Comparison of ENCODE assay signal across 8 mouse cellular contexts in genomic region chr13:13783894-13784419, GRCm38 (mm10). TPM values are rescaled to one million over a fixed set of nuclear protein-coding genes. Genes with fewer than 3 reads are reported as not detected.
DNase-seq lines count a peak whose midpoint lies in the region; ATAC-seq lines count a peak whose summit lies in the region.

Gene Gng4 (plus strand): TSS chr13:13784059.

- peak; percentile 22 for DNase-seq in WW6 (ENCODE audit: low read depth, low spot score)
- peak; percentile 34 to 56 for DNase-seq in cerebellum, postnatal 25 days
- DNase-seq in frontal cortex, postnatal 36 days (ENCODE audit: low spot score in 2 of 2): peak; percentile 77 to 83
- peak; percentile 76 for DNase-seq in induced T-regulatory cell, adult 2 months (ENCODE audit: low read depth)
- DNase-seq in left cerebral cortex, postnatal 25 days (ENCODE audit: low spot score in 2 of 2): peak; percentile 77 to 83
- peak; percentile 90 for DNase-seq in right cerebral cortex, postnatal 10 days (ENCODE audit: low spot score in 2 of 2)

- H3K9me3 ChIP-seq in megakaryocyte, embryonic 14.5 days: peaks cover 3% of the 10 kb centered on the region; the same call in 1 of the 2 replicates

- peaks cover 70% of the 10 kb centered on the region for H3K27me3 ChIP-seq in megakaryocyte, embryonic 14.5 days (replicated peaks)

- H3K4me1 ChIP-seq in megakaryocyte, embryonic 14.5 days: peaks cover 25% of the 10 kb centered on the region

- intact Hi-C loops in left cerebral cortex, postnatal 25 days (cut with DNase I): loop anchor here (5.0 kb wide), 1 partner anchor 83 kb away; no protein-coding TSS in a partner anchor

- H3K36me3 ChIP-seq in megakaryocyte, embryonic 14.5 days (replicated peaks; ENCODE audit: low read length): peaks cover 14% of the 10 kb centered on the region

- H3K4me3 ChIP-seq in megakaryocyte, embryonic 14.5 days (replicated peaks): peak within 1 kb of the TSS; percentile 88

- no peak for ATAC-seq in inflammation-experienced regulatory T-cells, adult 6 months

RNA-seq across cellular contexts. Expression of gene Gng4, which starts in this region (rescaled TPM):
- 10 to 100 TPM; 48.5 to 49.8 TPM for total RNA-seq in left cerebral cortex, postnatal 25 days (2021)
- polyA plus RNA-seq in megakaryocyte, embryonic 14.5 days (2012; ENCODE audit: insufficient read depth, low replicate concordance): 0.06 TPM in 1 of 2 replicates, not detected in the other
- polyA plus RNA-seq in inflammation-experienced regulatory T-cells, adult 6 months (2017; shearing (Covaris generic)): not detected

Comparison
In these comparisons a context has a peak if more than half of its experiments do, and no peak if none do; other contexts are left out.
1. DNase-seq: peak in every context shown above with its lines; median percentile 90 in right cerebral cortex, postnatal 10 days; 80 in frontal cortex, postnatal 36 days; 80 in left cerebral cortex, postnatal 25 days; 76 in induced T-regulatory cell, adult 2 months; 45 in cerebellum, postnatal 25 days; 22 in WW6.